Mouse (Mus musculus) myocyte (in vitro differentiated cells): ENCODE results near the gene D630045J12Rik.

Source experiments
- E2F4 ChIP-seq: IDR thresholded peaks from one replicate; pipeline ENCODE4 v1.6.1; 2011; ENCODE audit warnings: mild to moderate bottlenecking, control low read depth, moderate library complexity; ENCODE audit not compliant: insufficient read depth
- MAX ChIP-seq: IDR thresholded peaks from one replicate; pipeline ENCODE4 v1.6.1; 2011; ENCODE audit warnings: low read depth, mild to moderate bottlenecking, control low read depth
- MYOD1 ChIP-seq, 3 experiments: IDR thresholded peaks; one replicate each; pipeline ENCODE4 v1.6.1; 2011; ENCODE audit warnings: control low read depth in 2 of 3, low read depth in 2 of 3, mild to moderate bottlenecking in 2 of 3, moderate library complexity in 1 of 3; ENCODE audit not compliant: insufficient read length in 2 of 3, control insufficient read depth in 1 of 3
- POLR2A ChIP-seq: IDR thresholded peaks from one replicate; pipeline ENCODE4 v1.6.1; 2011; ENCODE audit warnings: low read depth, mild to moderate bottlenecking, control low read depth, moderate library complexity; ENCODE audit not compliant: insufficient read length
- REST ChIP-seq: IDR thresholded peaks from one replicate; pipeline ENCODE4 v1.6.1; 2011; ENCODE audit warnings: mild to moderate bottlenecking, control low read depth, moderate library complexity; ENCODE audit not compliant: insufficient read depth, insufficient read length
- SRF ChIP-seq: IDR thresholded peaks from one replicate; pipeline ENCODE4 v1.6.1; 2011; ENCODE audit warnings: low read depth; ENCODE audit not compliant: control insufficient read depth, insufficient read length
- TCF3 ChIP-seq: IDR thresholded peaks from one replicate; pipeline ENCODE4 v1.6.1; 2011; ENCODE audit warnings: low read depth, control low read depth; ENCODE audit not compliant: insufficient read length

DNA sequence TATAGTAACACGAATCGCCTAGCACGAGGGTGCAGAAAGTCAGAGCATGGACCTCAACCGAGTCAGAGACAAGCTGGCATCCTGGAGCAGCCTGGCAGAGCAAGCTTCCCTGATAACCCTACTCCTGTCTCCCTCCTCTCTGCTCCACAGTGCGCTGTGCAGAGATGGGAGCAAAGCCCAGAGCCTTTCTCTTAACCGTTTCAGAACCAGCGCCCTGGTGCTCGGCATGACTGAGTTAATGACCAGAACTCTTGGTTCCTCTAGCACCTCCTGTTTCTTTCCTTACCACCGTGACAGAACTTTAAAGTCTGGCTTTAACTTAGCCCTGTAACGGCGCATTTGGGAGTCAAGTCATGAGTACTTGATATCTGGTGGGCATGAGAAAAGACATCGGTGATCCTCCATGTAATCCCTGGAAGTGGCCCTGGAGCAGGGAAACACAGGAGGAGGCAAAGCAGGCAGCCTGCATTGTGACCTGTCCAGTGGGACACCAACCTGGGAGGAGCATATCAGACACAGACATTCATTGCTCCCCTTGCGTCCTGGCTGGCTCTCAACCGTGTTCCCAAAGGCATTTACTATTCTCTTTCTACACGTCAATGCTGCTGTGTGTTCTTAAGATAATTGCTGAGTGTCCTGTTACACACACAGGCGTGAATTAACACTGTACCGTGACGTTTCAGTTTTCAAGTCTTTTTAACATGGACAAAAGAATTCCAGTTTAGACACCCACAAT lies 130.2 kb downstream of the D630045J12Rik start:
- TF ChIP-seq POLR2A = no peak
- no peak for TF ChIP-seq E2F4
- TF ChIP-seq MAX = no peak
- no peak for TF ChIP-seq TCF3
- TF ChIP-seq MYOD1 (IDR thresholded peaks at IDR 0.05; ENCODE audit: control insufficient read depth in 1 of 3, insufficient read length in 2 of 3, low read depth in 2 of 3) = no peak
- no peak for TF ChIP-seq SRF
- TF ChIP-seq REST = no peak
